Mouse (Mus musculus): ENCODE measurements around the gene Gjd2.
A peak's percentile ranks its signal among the peaks of the same experiment; 100 is the strongest.

Gene Gjd2

GRCm38 (mm10) chr2:114013295-114013771 is at the start of gene Gjd2:
TSS of gene Gjd2 (minus strand) at chr2:114013619.
- DNase-seq (ENCODE audit: low spot score) = peak; percentile 52

GRCm38 (mm10) chr2:114060071-114060591 is 46.7 kb upstream of the Gjd2 start:
- no peak for DNase-seq (ENCODE audit: low spot score)

DNA sequence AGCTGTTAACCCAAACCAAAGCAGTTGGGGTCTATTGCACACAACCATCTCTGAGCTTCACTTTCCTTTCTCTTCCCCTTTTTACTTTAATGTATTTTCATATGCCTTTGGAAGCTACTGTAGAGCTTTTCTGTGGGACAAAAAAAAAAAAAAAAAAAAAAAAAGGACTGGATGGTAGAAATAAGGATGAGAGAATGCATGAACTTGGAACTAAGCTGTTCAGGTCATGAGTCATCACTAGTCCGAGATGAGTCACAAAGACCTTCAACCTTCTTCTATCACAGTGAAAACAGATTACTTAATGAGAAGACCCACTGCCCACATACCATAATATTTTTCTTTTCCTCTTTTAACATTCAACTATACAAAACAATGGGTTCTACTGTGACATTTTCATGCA is 46.2 kb upstream of the Gjd2 start:
- no peak for DNase-seq (ENCODE audit: low spot score)

DNA sequence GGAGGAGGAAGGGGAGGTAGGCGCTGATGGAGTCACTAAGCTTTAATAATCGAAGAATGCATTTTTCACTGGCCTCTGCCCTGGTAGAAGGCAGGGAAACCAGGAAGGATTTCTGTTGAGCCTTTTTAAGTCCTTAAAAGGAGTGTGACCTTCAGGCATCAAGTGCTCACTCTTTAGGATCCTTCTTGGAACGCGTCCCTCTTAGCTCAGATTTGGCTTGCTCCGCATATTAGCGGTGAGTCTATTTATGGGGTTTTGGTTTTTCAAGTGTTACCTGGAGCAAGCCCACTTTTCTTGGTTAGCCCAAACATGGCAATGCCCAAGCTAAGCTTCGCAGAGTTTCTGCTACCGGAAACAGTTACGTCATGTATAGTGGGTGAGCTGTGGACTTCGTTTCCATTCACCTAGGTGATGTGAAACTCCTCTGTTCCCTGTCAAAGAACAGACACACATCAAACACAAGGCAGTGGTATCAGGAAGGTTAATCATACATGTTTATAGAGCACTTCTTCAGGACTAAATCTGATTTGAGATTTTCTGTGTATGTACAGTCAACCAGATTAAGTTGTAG is 44.9 kb upstream of the Gjd2 start:
- DNase-seq (ENCODE audit: low spot score) = no peak

DNA sequence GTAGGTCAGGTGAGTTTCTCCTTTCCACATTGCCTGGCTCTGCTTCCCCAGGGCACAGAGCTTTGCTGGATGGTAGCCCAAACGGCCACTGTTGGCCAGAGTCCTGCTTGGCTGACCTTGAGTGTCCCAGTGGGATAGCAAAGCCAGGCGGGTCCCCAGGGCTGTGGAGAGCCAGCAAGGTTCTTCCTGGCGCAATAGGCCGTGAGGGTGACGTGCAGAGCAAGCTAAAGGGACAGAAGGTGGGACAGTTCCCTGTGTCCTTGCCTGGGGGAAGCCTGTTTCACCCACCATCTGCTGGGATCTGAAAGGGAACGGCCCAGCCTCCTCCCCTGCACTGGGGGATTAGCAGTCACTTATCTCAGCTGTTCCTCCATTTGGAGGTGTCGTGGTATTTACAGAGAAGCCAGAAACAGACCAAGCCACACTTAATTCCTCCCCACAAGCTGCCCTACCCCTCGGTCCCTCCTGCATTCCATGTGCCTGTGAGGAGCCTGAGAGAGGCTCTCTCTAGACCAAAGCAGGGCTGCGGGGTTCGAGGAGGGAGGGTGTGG is 44.0 kb upstream of the Gjd2 start:
- DNase-seq (ENCODE audit: low spot score) = peak; percentile 64

DNA sequence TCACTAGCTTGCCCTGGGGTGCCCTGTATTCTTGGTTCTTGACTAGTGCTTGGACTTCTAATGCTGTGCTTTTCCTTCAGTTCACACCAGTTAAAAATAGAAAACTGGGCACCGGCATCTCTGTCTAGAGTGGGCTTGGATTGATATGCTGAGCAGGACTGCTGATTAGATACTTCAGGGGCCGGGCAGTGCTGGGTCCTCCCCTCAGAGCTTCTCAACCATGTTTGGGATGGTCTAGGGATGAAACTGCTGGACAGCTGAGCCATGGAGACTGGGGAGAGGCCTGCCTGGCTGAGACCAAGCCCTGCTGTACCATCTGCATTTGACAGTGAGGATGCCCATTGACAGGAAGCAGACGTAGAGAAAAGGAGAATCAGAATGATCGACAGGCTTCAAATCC is 40.7 kb upstream of the Gjd2 start:
- DNase-seq (ENCODE audit: low spot score) = no peak

GRCm38 (mm10) chr2:114052696-114053598 is 39.5 kb upstream of the Gjd2 start, which contains the start of gene Actc1:
TSS of gene Actc1 (minus strand) at chr2:114053548.
- DNase-seq (ENCODE audit: low spot score) = no peak

DNA sequence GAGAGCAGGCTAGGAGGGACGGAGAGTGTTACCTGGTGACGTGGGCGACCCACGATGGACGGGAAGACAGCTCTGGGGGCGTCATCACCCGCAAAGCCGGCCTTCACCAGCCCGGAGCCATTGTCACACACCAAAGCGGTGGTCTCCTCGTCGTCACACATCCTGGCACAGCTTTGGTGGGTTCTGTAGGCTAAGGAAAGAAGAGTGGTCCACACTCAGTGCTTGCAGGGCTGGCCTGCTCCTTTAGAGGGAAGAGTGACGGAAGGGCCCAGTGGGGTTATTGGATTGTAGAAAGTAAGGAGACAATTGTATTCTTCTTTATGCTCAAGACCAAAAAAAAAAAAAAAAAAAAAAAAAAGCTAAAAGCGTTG is 38.4 kb upstream of the Gjd2 start:
- no peak for DNase-seq (ENCODE audit: low spot score)

- DNase-seq (ENCODE audit: low spot score) = no peak
Observed at GRCm38 (mm10) chr2:114051111-114051870, 37.9 kb upstream of the Gjd2 start.

GRCm38 (mm10) chr2:114050150-114050549 is 36.7 kb upstream of the Gjd2 start:
- no peak for DNase-seq (ENCODE audit: low spot score)

GRCm38 (mm10) chr2:114049372-114049771 is 36.0 kb upstream of the Gjd2 start:
- no peak for DNase-seq (ENCODE audit: low spot score)

DNA sequence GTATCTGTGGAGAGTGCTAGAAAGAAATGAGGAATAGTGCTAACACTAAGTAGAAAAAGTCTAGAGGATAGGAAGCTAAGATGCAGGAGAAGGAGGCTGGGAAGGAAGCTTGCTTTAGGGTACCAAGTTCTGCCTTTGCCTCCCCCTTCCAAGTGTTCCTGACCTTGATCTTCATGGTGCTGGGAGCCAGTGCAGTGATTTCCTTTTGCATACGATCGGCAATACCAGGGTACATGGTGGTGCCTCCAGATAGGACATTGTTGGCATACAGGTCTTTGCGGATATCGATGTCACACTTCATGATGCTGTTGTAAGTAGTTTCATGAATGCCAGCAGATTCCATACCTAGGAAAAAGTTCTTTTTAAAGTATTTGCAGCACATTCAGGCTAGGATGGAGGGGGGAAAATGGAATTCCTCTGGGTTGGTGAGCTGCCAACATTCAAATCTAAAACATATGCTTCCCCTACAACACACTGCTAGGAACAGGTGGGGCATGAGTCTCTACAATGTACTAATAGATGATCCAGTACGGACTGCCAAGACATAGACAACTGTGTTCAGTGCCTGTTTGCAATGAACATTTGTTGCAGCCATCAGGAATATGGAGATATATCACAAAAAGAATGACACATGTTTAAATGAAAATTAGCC is 34.7 kb upstream of the Gjd2 start:
- DNase-seq (ENCODE audit: low spot score) = no peak

- DNase-seq (ENCODE audit: low spot score) = no peak
Observed at GRCm38 (mm10) chr2:114046151-114046664, 32.8 kb upstream of the Gjd2 start.

GRCm38 (mm10) chr2:114037926-114038325 is 24.5 kb upstream of the Gjd2 start:
- DNase-seq (ENCODE audit: low spot score) = no peak

DNA sequence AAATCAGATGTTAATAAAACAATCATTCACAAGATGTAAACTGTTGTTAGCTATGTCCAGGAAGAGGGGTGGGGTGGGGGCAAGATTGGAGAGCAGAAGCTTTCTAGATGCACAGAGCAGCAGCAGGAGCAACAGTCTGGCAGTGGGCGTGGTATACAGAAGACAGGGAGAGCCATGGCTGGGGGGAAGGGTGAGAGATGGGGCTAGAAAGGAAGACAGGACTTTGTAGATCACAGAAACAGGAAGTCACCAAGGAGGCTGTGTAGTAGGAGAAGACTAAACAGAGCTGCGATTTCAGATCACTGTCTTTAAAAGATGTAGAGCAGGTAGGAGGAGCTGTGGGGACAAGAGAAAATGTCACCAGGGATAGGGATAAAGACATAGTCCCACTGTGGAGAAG is 18.8 kb upstream of the Gjd2 start:
- DNase-seq (ENCODE audit: low spot score) = no peak

DNA sequence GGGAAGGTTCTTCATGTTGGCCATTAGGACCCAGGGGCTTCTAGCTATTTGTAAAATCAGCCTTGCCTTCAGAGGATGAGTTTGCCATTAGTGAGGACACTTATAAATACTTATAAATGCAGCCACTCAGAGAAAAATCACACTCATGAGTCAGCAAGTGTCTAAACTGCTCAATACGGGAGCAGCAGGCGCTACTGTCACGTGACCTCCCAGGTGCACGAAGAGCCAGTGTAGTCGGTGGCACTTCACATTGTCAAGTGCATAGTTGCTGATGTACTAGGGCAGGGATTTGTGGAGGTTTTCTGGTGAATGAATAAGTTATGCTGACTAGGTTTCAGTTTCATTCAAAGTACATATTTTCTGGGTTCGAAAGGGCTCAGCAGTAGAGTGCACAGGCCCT is 10.0 kb upstream of the Gjd2 start:
- no peak for DNase-seq (ENCODE audit: low spot score)

DNA sequence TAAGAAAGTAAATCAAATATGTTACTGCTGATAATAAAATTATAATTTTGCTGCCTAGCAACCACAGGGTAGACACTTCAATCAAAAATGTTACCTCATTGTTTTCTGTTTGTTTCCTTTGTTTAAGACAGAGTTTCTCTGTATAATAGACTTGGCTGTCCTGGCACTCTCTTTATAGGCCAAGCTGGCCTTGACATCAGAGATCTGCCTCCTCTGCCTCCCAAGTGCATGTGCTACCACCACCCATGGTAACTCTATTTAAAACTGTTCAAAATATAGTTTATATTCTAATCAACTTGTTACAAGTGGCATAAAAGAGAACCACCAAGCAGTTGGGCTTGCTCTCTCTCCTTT is 6.8 kb upstream of the Gjd2 start:
- DNase-seq (ENCODE audit: low spot score) = no peak

- no peak for DNase-seq (ENCODE audit: low spot score)
Observed at GRCm38 (mm10) chr2:114019474-114020209, 6.2 kb upstream of the Gjd2 start.

DNA sequence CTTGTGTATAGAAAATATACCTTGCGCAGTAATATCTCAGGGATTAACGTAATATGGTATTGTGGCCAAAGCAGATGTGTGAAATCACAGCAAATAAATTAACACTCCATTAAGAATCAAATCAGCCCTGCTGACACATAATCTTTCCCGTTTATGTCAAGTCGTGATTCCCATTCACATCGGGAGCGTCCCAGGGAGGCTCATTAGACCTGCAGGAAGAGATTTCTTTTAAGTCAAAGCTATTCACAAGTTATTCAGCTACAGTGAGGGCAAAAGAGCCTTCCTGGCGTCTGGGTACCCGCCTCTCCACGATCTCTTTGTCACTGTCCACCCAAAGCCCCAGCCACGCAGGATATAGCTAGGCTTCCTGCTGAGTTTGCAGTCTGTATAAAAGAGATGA is 4.7 kb upstream of the Gjd2 start:
- no peak for DNase-seq (ENCODE audit: low spot score)

GRCm38 (mm10) chr2:114014839-114015238 is 1.4 kb upstream of the Gjd2 start:
- DNase-seq (ENCODE audit: low spot score) = no peak

DNA sequence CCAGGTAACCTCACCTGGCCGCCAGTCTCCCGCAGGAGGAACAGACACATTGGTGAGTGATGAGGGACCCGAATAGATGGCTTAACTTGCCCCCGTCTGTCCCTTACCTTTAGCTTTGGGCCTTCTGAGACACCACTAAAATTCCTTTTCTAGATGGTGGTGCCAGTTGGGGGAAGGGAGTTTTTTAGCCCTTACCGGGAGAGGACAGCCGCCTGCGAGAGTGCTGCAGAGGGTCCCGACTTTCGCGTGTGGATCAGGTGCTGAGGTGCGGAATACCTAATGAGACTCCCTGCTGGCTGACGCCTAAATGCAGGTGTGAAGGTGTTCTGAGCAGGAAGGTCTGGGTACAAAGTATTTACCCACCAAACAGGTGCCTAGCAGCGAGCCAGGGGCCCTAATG is 427 bp upstream of the Gjd2 start:
- DNase-seq (ENCODE audit: low spot score) = no peak
